In the genomic region with DNA sequence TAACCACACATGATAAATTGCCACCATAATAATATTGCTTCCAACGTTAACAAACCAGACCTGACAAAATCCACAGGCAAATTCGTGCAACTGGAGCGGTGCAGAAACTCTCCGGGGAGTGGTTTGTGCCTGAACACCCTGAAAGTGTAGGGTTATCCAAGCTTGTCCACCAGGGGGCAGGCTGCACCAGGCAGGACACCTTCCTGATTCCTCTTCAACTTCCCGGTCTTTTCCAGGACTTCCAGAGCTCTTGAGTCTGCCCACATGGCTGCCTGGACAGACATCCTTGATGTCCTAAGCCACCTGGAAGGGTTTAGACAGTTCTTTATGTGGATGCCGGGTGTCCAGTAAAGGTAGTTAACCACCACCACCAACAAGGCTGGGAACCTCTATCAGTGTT, we compare ENCODE assay signal across 9 mouse cellular contexts. TPM values are rescaled to one million over a fixed set of nuclear protein-coding genes. Genes with fewer than 3 reads are reported as not detected.
DNase-seq lines count a peak whose midpoint lies in the region; ATAC-seq and TF ChIP-seq lines count a peak whose summit lies in the region.
"Had no signal": no experiment of that assay in that cellular context is flagged by ENCODE, and none has a peak within 500 bp of the region (broad histone marks: within the 10 kb centered on the region; RNA-seq: fewer than 3 reads in every experiment).

No protein-coding gene starts in this region.

- CTCF ChIA-PET in Patski (lab: Charles Lee), result interaction anchor here (0.8 to 1.3 kb wide), 4 partner anchors 13 to 59 kb away, joined by 3 to 6 read pairs (median 4); partner anchors contain the start of gene Gm30191

- POLR2A ChIA-PET in Patski (lab: Charles Lee), result no interaction called here

- peaks cover 20% of the 10 kb centered on the region for H3K4me1 ChIP-seq in E14TG2a.4 (replicated peaks; ENCODE audit: low read depth, low read length)

- ATAC-seq in Patski, result no peak

- intact Hi-C loops in left cerebral cortex, postnatal 25 days (cut with DNase I), result no loop called here

- DNase-seq in layer of hippocampus, postnatal 10 days (ENCODE audit: low spot score in 2 of 2), result peak; percentile 47 to 61
- no peak for DNase-seq in layer of hippocampus, adult 9-11 months
- DNase-seq in Patski (ENCODE audit: low read depth, low spot score), result no peak
- peak; percentile 55 for DNase-seq in embryo, embryonic 9.5 days (ENCODE audit: extremely low spot score)
- DNase-seq in left cerebral cortex, postnatal 25 days (ENCODE audit: low spot score in 2 of 2), result peak; percentile 33 to 49
- DNase-seq in splenic B cell, adult 2 months (ENCODE audit: low read depth, low spot score), result peak; percentile 47

- in situ Hi-C loops in Patski (cut with MboI; ENCODE audit: low pct_unique_long_range_greater_than_20kb), result no loop called here

- TF ChIP-seq CTCF in E14TG2a.4 (conservative IDR thresholded peaks at IDR 0.05; ENCODE audit: low read length) (peak; percentile 75), Patski (IDR thresholded peaks at IDR 0.05) (peak; percentile 74)

- no peaks in the 10 kb centered on the region for H3K36me3 ChIP-seq in E14TG2a.4 (ENCODE audit: insufficient read depth, low read length)
- H3K36me3 ChIP-seq in splenic B cell, adult 2 months (ENCODE audit: control insufficient read depth, insufficient read depth, low read length, poor library complexity, severe bottlenecking), result no peaks in the 10 kb centered on the region

- peaks cover 6% of the 10 kb centered on the region for H3K9me3 ChIP-seq in E14TG2a.4 (ENCODE audit: low read length)

- H3K27me3 ChIP-seq in E14TG2a.4 (ENCODE audit: insufficient read depth, low read length), result no peaks in the 10 kb centered on the region
- no peaks in the 10 kb centered on the region for H3K27me3 ChIP-seq in Patski
- no peaks in the 10 kb centered on the region for H3K27me3 ChIP-seq in splenic B cell, adult 2 months (ENCODE audit: control insufficient read depth, insufficient read depth, low read length, poor library complexity, severe bottlenecking)

- H3K4me3 ChIP-seq in E14TG2a.4 (replicated peaks; ENCODE audit: low read length), result no peak overlapping the region
- H3K4me3 ChIP-seq: erythroblast, embryonic 14.5 days had no signal

RNA-seq across cellular contexts. Expression of gene Grrp1, which starts 9.3 kb away (rescaled TPM):
- total RNA-seq in layer of hippocampus, postnatal 10 days (2021), result 1 to 10 TPM; 2.6 to 3.5 TPM
- polyA plus RNA-seq in Patski (2021), result not detected
- 1 to 10 TPM; 4.0 TPM for total RNA-seq in left cerebral cortex, postnatal 25 days (2021)

RNA-seq across cellular contexts. Expression of gene Gm30191, which starts 16.5 kb away (rescaled TPM):
- not detected for total RNA-seq in layer of hippocampus, postnatal 10 days (2021)
- not detected for polyA plus RNA-seq in Patski (2021)
- total RNA-seq in left cerebral cortex, postnatal 25 days (2021), result not detected
- total RNA-seq: left cerebral cortex, postnatal 36 days had no signal

RNA-seq across cellular contexts. Expression of gene Zfp593, which starts 17.8 kb away (rescaled TPM):
- total RNA-seq in layer of hippocampus, postnatal 10 days (2021), result 10 to 100 TPM; 11.1 to 12.5 TPM
- 10.4 TPM for polyA plus RNA-seq in Patski (2021)
- total RNA-seq in left cerebral cortex, postnatal 25 days (2021), result 10 to 100 TPM; 10.3 to 10.5 TPM

RNA-seq across cellular contexts. Expression of gene E130218I03Rik, which starts 19.7 kb away (rescaled TPM):
- total RNA-seq in layer of hippocampus, postnatal 10 days (2021), result not detected
- 0.23 TPM for polyA plus RNA-seq in Patski (2021)
- total RNA-seq in left cerebral cortex, postnatal 25 days (2021), result not detected
- polyA plus RNA-seq: erythroblast, embryonic 14.5 days had no signal

RNA-seq across cellular contexts. Expression of gene Pdik1l, which starts 24.5 kb away (rescaled TPM):
- 10 to 100 TPM; 18.6 to 24.4 TPM for total RNA-seq in layer of hippocampus, postnatal 10 days (2021)
- 8.7 TPM for polyA plus RNA-seq in Patski (2021)
- total RNA-seq in left cerebral cortex, postnatal 25 days (2021), result 10 to 100 TPM; 18.6 to 19.8 TPM

Comparison
In these comparisons a context has a peak if more than half of its experiments do, and no peak if none do; other contexts are left out.
1. DNase-seq: peak in layer of hippocampus, postnatal 10 days (2 of 2), embryo, embryonic 9.5 days (single experiment), left cerebral cortex, postnatal 25 days (2 of 2) and splenic B cell, adult 2 months (single experiment); none in layer of hippocampus, adult 9-11 months (single experiment) and Patski (single experiment).